Mouse (Mus musculus): ENCODE data around the gene Coq4. TPM values are rescaled to one million over a fixed set of nuclear protein-coding genes. Genes with fewer than 3 reads are reported as not detected.

The Coq4 gene
- polyA plus RNA-seq, 1 experiment from 2014 or later: 45.4 TPM

DNA sequence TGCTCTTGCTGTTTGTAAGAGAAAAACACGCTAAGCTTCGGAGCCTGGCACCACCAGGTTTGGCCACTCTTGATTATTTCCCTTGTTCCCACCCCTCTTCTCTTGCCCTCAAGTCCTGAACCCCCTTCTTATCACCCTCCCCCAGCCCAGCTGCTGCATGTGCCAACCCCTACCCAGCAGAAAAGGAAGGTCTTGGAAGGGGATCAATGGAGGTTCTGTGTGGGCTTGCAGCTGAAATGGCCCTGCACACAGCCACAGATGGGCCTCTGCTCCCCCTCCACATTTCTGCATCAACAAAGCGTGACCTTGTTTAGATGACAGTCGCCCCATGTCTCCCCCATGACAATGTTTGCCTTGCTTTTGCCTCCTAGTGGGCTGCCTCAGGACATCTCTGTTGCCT is 43.8 kb downstream of the Coq4 start:
- no peaks in the 10 kb centered on the region for H3K27me3 ChIP-seq (ENCODE audit: control insufficient read depth, insufficient read depth, low read length)
- WGBS: 85% methylated on average over 4 of the region's 4 CpGs
- ATAC-seq (ENCODE audit: insufficient number of reproducible peaks, low FRiP score, low TSS enrichment, low read depth): no peak

DNA sequence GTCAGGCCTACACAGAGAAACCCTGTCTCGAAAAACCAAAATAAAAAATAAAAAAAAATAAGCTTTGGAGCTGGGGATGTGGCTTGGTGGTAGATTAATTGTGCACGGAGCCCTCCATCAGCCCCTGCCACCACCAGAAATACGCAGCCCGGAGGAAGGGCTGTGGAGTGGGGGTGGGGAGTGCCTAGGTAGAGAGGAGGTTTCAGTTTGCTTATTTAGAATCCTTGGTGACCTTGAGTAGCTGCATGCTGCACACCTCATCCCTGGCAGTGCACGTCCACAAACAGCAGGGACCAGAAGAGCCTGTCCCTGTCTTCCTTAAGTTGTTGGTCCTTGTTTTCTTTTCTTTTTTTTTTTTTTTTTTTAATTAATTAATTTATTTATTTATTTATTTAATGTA is 46.5 kb downstream of the Coq4 start:
- WGBS: 95% methylated on average over 5 of the region's 5 CpGs
- no peak overlapping the region for H3K27ac ChIP-seq (replicated peaks; ENCODE audit: low read depth, low read length)
- ATAC-seq (ENCODE audit: insufficient number of reproducible peaks, low FRiP score, low TSS enrichment, low read depth): no peak
- H3K9me3 ChIP-seq (ENCODE audit: control insufficient read depth, low read length): no peaks in the 10 kb centered on the region
- no peak overlapping the region for H3K4me3 ChIP-seq (ENCODE audit: low read depth, low read length)
- H3K36me3 ChIP-seq (ENCODE audit: control insufficient read depth, insufficient read depth, low read length): peaks cover 8% of the 10 kb centered on the region
- no peaks in the 10 kb centered on the region for H3K4me1 ChIP-seq (ENCODE audit: control insufficient read depth, insufficient read depth, low read length)
- H3K4me2 ChIP-seq (ENCODE audit: low read depth, severe bottlenecking): no peak overlapping the region
- H3K9ac ChIP-seq (ENCODE audit: low read length): no peak overlapping the region
- H3K27me3 ChIP-seq (ENCODE audit: control insufficient read depth, insufficient read depth, low read length): no peaks in the 10 kb centered on the region
- DNase-seq (ENCODE audit: low spot score): no peak

More for the DNA sequence above, 43.8 kb downstream of the Coq4 start:
- Histone ChIP-seq H3K36me3 (ENCODE audit: control insufficient read depth, insufficient read depth, low read length) (peaks cover 6% of the 10 kb centered on the region), H3K4me2 (ENCODE audit: low read depth, severe bottlenecking) (no peak overlapping the region), H3K4me1 (ENCODE audit: control insufficient read depth, insufficient read depth, low read length) (peaks cover 2% of the 10 kb centered on the region; the same call in 1 of the 2 replicates), H3K9me3 (ENCODE audit: control insufficient read depth, low read length) (no peaks in the 10 kb centered on the region), H3K4me3 (ENCODE audit: low read depth, low read length) (no peak overlapping the region), H3K9ac (ENCODE audit: low read length) (no peak overlapping the region), H3K27ac (replicated peaks; ENCODE audit: low read depth, low read length) (no peak overlapping the region)
- no peak for DNase-seq (ENCODE audit: low spot score)

DNA sequence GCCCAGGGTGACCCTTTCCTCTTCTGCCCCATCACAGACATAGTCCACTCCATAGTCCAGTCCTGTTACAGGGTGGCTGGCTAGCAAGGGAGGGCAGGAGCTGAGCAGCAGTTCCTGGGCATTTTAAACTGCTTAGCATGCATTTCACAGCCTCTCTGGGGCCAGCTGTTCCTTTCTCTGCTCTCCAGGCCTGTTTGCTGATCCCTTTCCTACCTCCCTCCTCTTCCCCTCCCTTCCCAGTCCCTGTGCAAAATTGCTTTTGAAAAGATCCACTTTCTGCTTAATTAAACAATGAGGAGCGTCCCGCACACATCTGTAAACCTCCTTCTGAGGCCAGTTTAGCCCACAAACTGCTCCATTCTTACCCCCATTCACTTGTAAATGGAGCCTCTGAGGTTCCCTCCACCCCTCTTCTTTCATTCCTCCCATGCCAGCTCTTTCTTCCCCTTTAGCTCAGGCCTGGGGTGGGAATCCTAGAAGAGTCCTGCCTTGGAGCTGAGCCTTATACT is 48.2 kb downstream of the Coq4 start:
- no peaks in the 10 kb centered on the region for H3K9me3 ChIP-seq (ENCODE audit: control insufficient read depth, low read length)
- DNase-seq (ENCODE audit: low spot score) (no peak), ATAC-seq (ENCODE audit: insufficient number of reproducible peaks, low FRiP score, low TSS enrichment, low read depth) (no peak)
- H3K4me3 ChIP-seq (ENCODE audit: low read depth, low read length): no peak overlapping the region
- no peak overlapping the region for H3K4me2 ChIP-seq (ENCODE audit: low read depth, severe bottlenecking)
- 56% methylated on average over 2 of the region's 2 CpGs for WGBS
- H3K4me1 ChIP-seq (ENCODE audit: control insufficient read depth, insufficient read depth, low read length): no peaks in the 10 kb centered on the region
- H3K9ac ChIP-seq (ENCODE audit: low read length): no peak overlapping the region
- peaks cover 10% of the 10 kb centered on the region for H3K36me3 ChIP-seq (ENCODE audit: control insufficient read depth, insufficient read depth, low read length)
- no peak overlapping the region for H3K27ac ChIP-seq (replicated peaks; ENCODE audit: low read depth, low read length)
- H3K27me3 ChIP-seq (ENCODE audit: control insufficient read depth, insufficient read depth, low read length): no peaks in the 10 kb centered on the region

DNA sequence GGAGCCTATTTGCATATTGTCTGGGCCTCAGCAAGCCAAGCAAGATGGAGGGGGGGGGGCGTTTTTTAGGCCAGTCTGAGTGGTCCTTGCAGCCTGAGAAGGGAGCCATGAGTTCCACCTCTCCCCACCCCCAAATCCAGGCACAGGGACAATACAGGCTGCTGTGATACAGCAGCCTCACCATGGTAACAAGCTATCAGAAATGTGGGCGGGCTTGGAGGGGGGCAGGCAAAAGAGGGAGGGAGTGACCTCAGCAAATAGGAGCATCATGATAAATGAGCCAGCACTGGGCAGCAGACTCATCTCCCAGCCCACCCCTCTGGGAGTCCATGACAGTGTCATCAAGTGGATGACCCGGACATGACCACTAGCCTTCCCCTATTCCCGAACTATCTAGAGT is 52.2 kb downstream of the Coq4 start:
- peaks cover 7% of the 10 kb centered on the region; the same call in 1 of the 2 replicates for H3K36me3 ChIP-seq (ENCODE audit: control insufficient read depth, insufficient read depth, low read length)
- H3K9me3 ChIP-seq (ENCODE audit: control insufficient read depth, low read length): no peaks in the 10 kb centered on the region
- WGBS: 58% methylated on average over 4 of the region's 4 CpGs
- no peak overlapping the region for H3K4me2 ChIP-seq (ENCODE audit: low read depth, severe bottlenecking)
- no peak overlapping the region for H3K9ac ChIP-seq (ENCODE audit: low read length)
- ATAC-seq (ENCODE audit: insufficient number of reproducible peaks, low FRiP score, low TSS enrichment, low read depth) (no peak), DNase-seq (ENCODE audit: low spot score) (no peak)
- H3K27me3 ChIP-seq (ENCODE audit: control insufficient read depth, insufficient read depth, low read length): peaks cover 13% of the 10 kb centered on the region
- H3K4me3 ChIP-seq (ENCODE audit: low read depth, low read length): no peak overlapping the region
- no peak overlapping the region for H3K27ac ChIP-seq (replicated peaks; ENCODE audit: low read depth, low read length)
- no peaks in the 10 kb centered on the region for H3K4me1 ChIP-seq (ENCODE audit: control insufficient read depth, insufficient read depth, low read length)

DNA sequence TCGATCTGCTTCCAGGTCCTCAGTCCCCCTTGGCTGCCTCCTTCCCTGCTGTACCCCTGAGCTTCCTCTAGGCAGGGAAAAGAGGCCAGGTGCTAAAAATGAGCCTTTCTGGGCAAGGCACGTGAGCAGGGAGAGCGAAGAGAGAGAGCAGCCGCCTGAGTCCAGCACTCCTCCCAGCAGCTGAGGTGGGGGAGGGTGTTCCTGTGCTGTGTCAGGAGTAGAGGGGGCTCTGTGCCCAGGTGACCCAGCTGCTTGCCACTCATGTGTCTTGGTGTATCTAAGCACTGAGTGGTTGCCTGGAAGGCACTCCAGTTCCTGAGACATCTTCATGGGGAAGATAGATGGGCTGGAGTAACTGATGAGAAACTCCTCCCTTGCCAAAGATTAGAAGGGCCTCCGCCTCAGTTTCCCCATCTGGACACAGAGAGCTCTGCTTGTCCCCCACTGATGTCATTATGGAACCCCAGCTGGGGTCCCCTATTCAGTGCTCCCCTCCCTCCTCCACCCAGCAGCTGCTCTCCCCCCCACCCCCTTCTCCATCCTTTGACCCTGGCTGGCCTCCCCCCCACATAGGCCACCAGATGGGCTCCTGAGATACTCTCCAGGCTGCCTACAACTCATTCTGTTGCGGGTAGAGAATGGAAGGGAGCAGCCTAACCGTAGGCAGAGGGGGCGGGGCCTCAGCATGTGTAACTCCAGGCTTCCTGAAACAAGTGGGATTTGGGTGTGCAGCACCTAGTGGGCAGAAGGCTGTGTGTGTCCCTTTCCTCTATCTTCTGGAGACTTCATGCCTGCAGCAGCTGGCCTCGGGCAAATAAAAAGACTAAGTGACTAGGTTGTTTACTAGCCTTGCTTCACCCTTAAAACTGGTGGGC is 56.2 kb downstream of the Coq4 start:
- Histone ChIP-seq H3K9ac (ENCODE audit: low read length) (no peak overlapping the region), H3K4me3 (ENCODE audit: low read depth, low read length) (no peak overlapping the region), H3K27me3 (ENCODE audit: control insufficient read depth, insufficient read depth, low read length) (peaks cover 45% of the 10 kb centered on the region), H3K4me2 (ENCODE audit: low read depth, severe bottlenecking) (no peak overlapping the region), H3K27ac (replicated peaks; ENCODE audit: low read depth, low read length) (no peak overlapping the region), H3K4me1 (ENCODE audit: control insufficient read depth, insufficient read depth, low read length) (peaks cover 7% of the 10 kb centered on the region; the same call in 1 of the 2 replicates), H3K9me3 (ENCODE audit: control insufficient read depth, low read length) (no peaks in the 10 kb centered on the region), H3K36me3 (ENCODE audit: control insufficient read depth, insufficient read depth, low read length) (peaks cover 7% of the 10 kb centered on the region; the same call in 1 of the 2 replicates)
- 67% methylated on average over 9 of the region's 9 CpGs for WGBS
- no peak for ATAC-seq (ENCODE audit: insufficient number of reproducible peaks, low FRiP score, low TSS enrichment, low read depth)
- no peak for DNase-seq (ENCODE audit: low spot score)

DNA sequence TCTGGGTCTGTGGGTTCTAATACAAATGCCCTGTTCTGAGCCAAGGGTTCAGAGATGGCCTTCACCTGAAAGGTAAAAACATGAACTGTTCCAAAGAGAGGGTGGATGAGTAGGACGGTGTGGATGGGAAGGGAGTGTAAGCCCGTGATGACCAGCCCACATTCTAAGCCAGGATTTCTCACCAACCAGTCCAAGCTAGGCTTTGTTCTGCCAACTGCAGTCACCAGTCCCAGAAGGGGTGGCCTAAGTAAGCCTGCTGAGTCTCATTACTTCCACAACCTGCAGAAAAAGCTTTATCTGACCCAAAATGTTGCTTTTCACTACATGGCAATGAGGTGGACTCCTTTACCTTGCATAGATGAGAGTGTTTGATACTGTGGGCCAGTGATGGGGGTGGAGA is 56.8 kb downstream of the Coq4 start:
- Histone ChIP-seq H3K27me3 (ENCODE audit: control insufficient read depth, insufficient read depth, low read length) (peaks cover 45% of the 10 kb centered on the region), H3K4me1 (ENCODE audit: control insufficient read depth, insufficient read depth, low read length) (peaks cover 7% of the 10 kb centered on the region; the same call in 1 of the 2 replicates), H3K4me2 (ENCODE audit: low read depth, severe bottlenecking) (no peak overlapping the region), H3K9ac (ENCODE audit: low read length) (no peak overlapping the region), H3K9me3 (ENCODE audit: control insufficient read depth, low read length) (no peaks in the 10 kb centered on the region), H3K27ac (replicated peaks; ENCODE audit: low read depth, low read length) (no peak overlapping the region), H3K36me3 (ENCODE audit: control insufficient read depth, insufficient read depth, low read length) (peaks cover 3% of the 10 kb centered on the region; the same call in 1 of the 2 replicates), H3K4me3 (ENCODE audit: low read depth, low read length) (no peak overlapping the region)
- ATAC-seq (ENCODE audit: insufficient number of reproducible peaks, low FRiP score, low TSS enrichment, low read depth) (no peak), DNase-seq (ENCODE audit: low spot score) (no peak)
- WGBS: 84% methylated on average over 2 of the region's 2 CpGs

DNA sequence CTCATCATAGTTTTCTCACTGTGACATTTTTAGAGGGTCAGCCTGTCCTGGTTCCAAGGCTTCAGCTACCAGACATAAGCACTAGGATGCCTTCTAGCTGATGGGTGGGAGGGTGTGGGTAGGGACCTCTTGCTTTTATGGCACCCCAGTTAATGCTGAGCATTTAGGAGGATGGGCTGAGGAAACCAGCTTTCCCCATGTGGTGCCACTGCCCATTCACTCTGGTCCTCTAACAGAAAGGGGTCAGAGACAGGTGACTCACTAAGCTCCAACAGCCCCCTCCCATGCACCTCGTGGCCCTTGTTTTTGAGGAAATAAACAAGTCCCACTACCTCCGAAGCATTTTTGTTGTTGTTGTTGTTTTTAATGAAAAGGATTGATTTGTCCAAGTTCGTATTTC is 57.4 kb downstream of the Coq4 start:
- 7% methylated on average over 3 of the region's 3 CpGs for WGBS
- Histone ChIP-seq H3K27me3 (ENCODE audit: control insufficient read depth, insufficient read depth, low read length) (peaks cover 45% of the 10 kb centered on the region), H3K4me3 (ENCODE audit: low read depth, low read length) (no peak overlapping the region), H3K9me3 (ENCODE audit: control insufficient read depth, low read length) (no peaks in the 10 kb centered on the region), H3K9ac (ENCODE audit: low read length) (no peak overlapping the region), H3K4me2 (ENCODE audit: low read depth, severe bottlenecking) (no peak overlapping the region), H3K27ac (replicated peaks; ENCODE audit: low read depth, low read length) (no peak overlapping the region), H3K36me3 (ENCODE audit: control insufficient read depth, insufficient read depth, low read length) (peaks cover 3% of the 10 kb centered on the region; the same call in 1 of the 2 replicates), H3K4me1 (ENCODE audit: control insufficient read depth, insufficient read depth, low read length) (peaks cover 7% of the 10 kb centered on the region; the same call in 1 of the 2 replicates)
- DNase-seq (ENCODE audit: low spot score) (no peak), ATAC-seq (ENCODE audit: insufficient number of reproducible peaks, low FRiP score, low TSS enrichment, low read depth) (no peak)

DNA sequence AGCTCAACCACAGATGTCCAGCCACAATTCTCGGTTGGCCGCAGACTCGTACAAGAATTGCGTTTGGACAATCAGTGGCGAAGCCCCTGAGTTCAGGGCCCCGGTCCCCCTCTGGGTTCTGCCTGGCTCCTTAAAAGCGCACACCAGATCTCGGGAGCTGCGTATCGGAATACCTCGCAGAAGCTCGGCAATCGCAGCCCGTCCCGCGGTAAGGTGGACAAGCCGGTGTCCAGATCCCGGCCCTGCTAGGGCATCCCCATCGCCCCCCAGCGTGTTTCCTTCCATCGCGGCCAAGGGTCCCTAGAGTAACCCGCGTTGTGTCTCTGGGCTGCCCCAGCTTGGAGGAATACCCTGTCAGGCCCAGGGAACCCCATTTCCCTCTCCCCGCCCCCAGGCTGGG is 58.3 kb downstream of the Coq4 start:
- H3K27ac ChIP-seq (replicated peaks; ENCODE audit: low read depth, low read length): no peak overlapping the region
- peak; percentile 54 for DNase-seq (ENCODE audit: low spot score)
- H3K9me3 ChIP-seq (ENCODE audit: control insufficient read depth, low read length): no peaks in the 10 kb centered on the region

More for the DNA sequence above, 58.3 kb downstream of the Coq4 start:
- Histone ChIP-seq H3K4me2 (ENCODE audit: low read depth, severe bottlenecking) (peak overlapping the region; percentile 34), H3K4me3 (ENCODE audit: low read depth, low read length) (peak overlapping the region; percentile 14), H3K36me3 (ENCODE audit: control insufficient read depth, insufficient read depth, low read length) (peaks cover 3% of the 10 kb centered on the region; the same call in 1 of the 2 replicates), H3K4me1 (ENCODE audit: control insufficient read depth, insufficient read depth, low read length) (peaks cover 7% of the 10 kb centered on the region; the same call in 1 of the 2 replicates), H3K27me3 (ENCODE audit: control insufficient read depth, insufficient read depth, low read length) (peaks cover 47% of the 10 kb centered on the region), H3K9ac (ENCODE audit: low read length) (peak overlapping the region; percentile 24; the same call in 1 of the 2 replicates)
- no peak for ATAC-seq (ENCODE audit: insufficient number of reproducible peaks, low FRiP score, low TSS enrichment, low read depth)
- WGBS: 4% methylated on average over 25 of the region's 25 CpGs

Measured in limb, embryonic 11.5 days (tissue).